Mouse (Mus musculus) telencephalon, adult 2 months (tissue): ENCODE measurements around the gene Sidt2.
A peak's percentile ranks its signal among the peaks of the same experiment; 100 is the strongest.

Source experiments
- DNase-seq: peaks from one replicate; pipeline ENCODE4 v3.0.0-alpha.2; 2011; ENCODE audit warnings: low read depth, low spot score

The Sidt2 gene

DNA sequence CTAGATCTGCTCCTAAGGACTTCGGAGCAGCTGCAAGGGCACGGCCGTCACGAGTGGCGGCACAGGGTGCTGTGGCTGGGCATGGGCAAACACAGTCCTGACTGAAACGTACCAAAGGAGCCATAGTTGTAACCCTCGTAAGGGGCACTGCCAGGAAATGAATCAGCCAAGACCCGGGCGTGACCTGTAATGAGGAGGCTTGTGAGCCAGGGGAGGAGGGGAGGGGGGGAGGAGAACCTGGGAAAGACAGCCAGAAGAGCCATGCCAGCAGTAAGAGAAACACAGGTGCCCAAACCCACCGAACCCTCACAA, 8.2 kb downstream of the Sidt2 start:
- no peak for DNase-seq

DNA sequence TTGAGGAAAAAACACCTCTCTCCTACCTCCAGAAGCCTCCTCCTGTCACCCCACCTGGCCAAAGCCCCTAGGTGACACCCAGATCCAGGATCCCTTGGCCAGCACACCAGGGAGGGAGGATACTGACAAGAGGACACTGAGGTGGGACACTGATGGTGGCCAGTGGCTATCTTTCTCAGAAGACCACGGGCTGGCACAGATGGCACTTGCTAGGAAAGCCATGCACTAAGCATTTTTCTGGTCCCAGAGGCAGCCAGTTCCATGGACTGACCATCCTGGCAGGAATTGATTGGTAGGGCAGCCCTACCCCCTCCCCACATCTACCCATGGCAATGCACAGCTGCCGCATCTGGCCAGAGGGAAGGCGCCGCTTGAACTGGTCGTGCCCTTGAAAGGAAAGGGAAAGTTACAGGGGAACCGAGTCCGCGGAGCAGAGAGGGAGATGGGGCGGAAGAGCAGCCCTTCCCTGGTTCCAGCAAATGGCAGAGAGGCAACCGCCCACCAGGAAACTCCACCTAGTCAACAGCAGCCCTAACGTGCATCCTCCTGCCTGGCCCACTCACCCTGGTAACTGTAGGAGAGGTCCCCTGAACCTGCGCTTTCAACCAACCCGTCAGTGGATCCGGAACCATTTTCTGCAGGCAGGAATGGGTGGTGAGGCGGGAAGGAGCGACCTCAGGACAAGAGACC, 8.7 kb downstream of the Sidt2 start:
- no peak for DNase-seq

DNA sequence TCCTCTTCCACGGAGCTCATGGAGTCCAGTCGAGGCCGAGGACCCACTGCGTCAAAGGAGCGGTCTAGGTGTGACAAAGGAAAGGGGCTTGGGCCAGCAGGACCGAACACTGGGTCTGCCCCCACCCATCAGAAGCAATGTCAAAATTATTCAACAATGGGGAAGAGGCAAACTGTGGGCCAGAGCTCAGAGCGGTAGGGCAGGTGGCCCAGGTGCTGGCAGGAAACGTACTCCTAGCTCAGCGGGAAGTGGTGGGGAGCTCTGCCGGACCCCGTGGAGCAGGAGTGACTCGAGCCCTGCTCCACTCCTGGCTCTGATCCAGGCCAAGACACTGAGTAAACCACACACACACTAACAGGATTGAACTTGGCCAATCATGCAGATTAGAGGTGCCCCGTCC, 9.3 kb downstream of the Sidt2 start:
- no peak for DNase-seq

DNA sequence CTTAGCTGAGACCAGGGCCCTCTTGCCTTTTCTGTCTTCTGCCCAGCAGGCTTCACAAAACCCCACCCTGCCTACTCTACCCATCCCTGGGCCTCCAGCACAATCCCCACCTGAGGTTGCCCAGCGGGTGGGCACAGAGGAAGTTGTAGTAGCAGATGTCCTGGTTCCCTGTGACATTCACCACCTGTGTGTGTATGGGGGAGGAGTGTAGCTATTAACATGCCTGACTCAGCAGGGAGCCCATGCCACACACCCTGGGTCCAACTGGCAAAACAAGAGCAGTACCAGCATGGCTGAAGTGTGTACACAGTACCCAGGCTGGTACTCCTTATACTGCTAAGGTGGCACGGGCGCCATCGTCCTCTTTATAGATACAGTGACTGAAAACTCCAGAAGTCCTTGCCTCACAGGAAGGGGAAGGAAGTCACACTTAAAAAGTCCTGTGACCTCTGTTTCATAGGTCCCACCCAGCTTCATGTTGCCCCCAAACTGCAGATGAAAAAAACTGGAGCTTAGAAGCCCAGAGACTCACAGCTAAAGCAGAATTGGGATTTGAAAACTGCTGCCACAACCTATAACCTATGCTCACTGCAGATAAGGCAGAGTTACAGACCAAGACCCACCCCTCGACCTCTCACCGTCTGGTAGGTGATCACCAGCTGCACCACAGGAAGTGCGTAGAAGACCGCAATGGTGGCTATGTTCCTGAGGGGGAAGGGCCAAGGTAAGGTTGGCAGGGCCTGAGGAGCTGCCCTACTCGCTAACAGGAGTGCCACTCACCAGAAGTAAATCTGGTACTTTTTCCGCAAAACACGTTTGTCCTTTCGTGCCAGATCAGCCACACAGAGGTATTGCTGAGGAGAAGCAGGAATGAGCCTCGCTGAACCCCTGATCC, 10.3 kb downstream of the Sidt2 start:
- DNase-seq: no peak

DNA sequence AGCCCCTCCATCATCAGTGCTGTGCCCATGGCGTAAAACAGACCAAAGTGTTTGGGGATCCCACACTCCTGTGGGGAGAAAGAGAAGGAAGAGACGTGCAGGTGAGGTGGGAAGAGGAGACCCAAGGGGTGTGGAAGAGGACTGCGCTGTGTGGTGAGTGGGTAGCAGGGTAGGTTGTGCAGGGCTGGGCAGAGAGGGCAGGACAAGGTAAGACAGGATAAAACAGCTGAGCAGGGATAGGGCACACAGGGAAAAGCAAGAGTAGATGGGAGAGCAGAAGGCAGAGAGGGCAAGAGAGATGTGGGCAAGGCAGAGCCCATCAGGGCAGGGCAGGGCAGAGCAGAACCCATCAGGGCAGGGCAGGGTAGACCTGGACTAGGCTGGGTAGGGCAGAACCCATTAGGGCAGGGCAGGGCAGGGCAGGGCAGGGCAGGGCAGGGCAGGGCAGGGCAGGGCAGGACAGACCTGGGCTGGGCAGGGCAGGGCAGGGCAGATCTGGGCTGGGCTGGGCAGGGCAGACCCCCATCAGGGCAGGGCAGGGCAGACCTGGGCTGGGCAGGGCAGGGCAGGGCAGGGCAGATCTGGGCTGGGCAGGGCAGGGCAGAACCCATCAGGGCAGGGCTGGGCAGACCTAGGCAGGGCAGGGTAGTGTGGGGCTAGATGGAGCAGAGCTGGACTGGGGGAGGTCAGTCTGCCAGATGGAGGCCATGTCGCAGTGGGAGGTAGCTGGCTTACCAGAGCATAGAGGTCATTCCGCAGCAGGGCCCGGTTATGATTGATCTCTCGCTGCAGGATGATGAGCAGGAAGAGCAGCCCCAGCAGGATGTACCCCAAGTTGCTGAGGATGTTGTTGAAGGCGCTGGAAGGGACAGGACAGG, 11.2 kb downstream of the Sidt2 start:
- DNase-seq: no peak

DNA sequence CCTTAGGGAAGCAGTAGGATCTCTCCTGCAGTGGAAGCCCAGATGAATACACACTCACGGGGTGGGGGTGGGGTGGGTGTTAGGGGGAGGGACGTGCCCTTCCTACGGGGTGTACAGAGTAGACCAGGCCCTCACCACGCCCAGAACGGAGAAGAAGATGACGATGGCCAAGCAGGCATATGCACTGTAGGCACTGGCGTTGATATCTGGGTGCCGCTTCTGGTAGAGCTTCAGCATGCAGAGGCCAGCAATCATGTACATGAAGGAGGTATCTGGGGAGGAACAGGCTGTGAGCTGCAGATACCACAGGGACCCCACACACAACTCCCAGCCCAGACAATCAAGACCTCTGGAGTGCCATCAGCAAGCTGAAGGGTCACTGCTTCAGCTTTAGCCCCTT, 12.1 kb downstream of the Sidt2 start:
- DNase-seq: no peak

DNA sequence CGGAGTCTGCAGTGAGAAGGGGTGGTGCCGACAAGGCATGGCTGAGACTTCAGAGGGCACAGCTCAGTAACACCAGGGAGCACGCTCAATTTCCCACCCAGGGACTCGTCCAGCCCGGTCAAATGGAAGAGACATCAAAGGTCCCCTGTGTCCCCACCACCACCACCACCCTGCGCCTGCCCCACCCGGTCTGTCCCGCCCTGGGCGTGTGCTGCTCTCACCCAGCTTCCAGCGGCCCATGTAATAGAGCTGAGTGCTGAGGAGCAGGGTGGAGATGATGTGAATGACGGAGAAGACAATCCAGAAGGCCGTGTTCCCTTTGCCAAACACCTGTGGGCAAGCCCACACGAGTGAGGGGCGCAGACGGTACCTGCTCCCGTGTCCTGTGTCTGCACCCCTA, 12.6 kb downstream of the Sidt2 start:
- DNase-seq: no peak

DNA sequence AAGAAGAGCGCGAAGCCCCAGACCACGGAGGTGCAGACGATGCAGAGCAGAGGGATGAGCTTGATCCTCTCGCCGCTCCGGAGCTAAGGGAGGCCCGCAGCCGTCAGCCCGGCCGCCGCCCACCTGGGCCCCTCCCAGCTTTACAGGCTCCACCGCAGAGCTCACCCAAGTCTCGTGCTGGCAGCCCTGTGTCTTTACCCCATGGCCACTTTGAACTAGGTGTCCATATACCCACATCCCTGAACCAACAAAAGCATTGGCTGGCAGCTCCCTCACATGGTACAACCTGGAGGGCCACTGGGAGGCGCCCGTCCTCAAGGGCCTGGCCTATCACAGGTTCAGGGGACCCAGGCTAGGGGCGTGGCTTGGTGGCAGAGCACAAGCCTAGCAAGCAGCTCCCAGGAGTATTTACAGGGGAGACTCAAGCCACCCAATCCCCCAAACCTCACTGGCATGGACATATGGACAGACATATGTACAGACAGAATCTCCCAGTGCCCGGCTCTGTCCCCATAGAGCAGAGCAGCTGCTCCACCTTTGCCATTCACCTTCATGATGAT, 13.6 kb downstream of the Sidt2 start:
- no peak for DNase-seq

DNA sequence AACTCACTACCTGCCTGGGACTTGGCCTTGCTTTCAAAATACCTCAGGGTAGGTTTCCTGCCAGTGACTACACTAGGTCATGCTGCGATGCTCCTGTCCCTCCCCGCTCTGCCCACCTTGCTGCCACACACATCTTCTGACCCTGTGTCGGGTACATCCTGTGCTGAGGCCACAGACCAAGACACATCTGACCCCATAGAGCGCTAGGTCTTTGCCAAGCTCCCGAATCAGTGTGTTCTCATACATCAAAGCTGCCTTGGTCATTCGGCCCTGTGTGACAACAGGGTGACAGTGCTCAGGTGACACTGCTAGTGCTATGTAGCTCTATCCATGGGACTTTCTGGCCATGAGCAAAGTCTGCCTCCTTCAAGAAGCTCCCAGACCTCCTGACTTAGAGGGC, 15.3 kb downstream of the Sidt2 start:
- no peak for DNase-seq

DNA sequence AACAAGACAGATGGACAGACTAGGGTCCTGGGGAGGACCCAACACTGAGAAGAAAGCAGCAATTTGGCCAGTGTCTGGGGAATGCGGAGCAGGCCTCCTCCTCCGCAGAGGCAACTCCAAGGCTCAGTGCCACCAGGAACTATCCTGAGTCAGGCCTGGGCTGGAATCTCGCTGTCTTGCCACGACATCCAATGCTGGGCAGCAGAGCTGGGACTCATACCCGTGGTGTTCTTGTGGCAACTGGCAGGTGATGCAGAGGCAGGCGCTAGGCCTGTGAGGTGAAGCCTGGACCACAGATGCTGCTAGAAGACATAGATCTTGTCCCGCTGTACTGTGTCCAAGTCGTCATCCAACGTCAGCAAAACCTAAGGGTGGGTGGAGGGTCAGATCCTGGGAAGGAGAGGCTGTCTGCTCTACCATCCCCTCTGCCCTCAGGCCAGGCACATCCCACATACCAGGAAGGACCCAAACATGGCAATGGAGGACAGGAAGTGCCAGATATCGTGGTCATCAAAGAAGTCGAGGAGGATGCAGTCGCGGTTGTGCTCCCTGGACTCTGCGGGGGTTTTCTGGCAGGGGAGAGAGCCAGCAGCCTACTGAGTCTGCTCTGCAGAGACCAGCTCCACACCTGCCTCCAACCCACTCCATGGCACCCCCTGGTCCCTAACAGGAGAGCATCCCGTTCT, 16.0 kb downstream of the Sidt2 start:
- no peak for DNase-seq

DNA sequence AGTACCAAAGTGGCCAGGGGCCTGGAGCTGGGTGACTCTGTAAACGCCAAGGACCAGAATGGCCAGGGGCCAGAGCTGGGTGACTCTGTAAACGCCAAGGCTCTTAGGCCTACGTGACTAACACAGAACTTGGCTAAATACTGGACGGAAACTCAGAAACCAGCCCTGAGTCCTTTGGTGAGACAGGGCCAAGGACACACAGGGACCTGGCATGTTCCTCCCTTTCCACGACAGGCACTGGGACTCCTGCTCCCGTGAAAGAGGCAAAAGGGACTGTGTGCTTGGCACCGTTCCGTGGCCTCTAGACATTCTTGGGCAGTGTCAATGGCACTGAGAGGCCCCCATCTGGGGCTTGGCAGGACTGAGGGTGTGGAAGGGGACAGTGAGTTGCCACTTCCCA, 17.0 kb downstream of the Sidt2 start:
- DNase-seq: no peak

DNA sequence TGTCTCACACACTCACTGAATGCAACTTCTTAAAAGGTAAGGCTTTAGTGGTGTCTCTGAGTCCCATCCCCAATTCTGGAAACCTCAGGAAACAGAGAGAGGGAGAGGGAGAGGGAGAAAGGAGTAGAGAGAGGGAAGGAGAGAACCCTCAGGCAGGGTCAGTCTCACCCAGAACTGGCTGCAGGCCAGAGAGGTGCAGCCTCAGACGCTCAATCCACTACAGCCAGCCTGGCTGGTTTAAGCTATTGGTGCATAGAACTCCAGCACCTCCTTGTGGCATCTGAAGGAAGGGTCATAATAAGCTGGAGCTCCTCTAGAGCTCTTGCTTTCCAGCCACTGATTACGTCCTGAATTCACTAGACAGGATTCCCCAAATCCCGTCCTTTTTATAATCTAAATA, 18.2 kb downstream of the Sidt2 start:
- DNase-seq: no peak

DNA sequence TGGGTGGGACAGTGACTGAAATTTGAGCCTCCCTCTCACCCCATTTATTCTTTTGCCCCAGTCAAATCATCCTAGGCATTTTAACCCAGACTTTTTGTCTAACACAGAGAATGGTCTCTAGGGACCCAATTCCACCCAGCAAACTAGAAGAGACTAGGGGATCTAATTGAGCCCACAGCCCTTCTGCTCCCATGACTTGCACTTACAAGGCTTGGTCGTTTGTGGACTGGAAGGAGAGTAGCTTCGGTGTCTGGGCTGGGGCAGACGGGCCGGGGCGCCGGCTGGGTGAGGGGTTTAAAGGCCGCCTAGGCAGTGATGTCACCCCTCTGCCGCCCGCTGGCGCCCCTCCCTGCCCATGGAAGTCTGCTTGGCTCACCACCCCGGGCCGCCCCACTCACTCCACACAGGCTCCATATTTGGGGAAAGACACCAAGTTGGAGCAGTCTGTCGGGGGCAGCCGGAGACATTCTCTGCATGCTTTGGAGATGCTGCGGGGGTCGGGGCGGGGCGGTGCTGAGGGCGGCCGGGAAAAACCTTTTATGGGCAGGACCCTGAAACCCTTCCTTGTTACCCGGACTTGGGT, 19.3 kb downstream of the Sidt2 start, which contains the start of gene Tagln:
Gene Tagln, minus strand, starts transcription at position 431 of the 583 bp plus-strand sequence.
- no peak for DNase-seq

DNA sequence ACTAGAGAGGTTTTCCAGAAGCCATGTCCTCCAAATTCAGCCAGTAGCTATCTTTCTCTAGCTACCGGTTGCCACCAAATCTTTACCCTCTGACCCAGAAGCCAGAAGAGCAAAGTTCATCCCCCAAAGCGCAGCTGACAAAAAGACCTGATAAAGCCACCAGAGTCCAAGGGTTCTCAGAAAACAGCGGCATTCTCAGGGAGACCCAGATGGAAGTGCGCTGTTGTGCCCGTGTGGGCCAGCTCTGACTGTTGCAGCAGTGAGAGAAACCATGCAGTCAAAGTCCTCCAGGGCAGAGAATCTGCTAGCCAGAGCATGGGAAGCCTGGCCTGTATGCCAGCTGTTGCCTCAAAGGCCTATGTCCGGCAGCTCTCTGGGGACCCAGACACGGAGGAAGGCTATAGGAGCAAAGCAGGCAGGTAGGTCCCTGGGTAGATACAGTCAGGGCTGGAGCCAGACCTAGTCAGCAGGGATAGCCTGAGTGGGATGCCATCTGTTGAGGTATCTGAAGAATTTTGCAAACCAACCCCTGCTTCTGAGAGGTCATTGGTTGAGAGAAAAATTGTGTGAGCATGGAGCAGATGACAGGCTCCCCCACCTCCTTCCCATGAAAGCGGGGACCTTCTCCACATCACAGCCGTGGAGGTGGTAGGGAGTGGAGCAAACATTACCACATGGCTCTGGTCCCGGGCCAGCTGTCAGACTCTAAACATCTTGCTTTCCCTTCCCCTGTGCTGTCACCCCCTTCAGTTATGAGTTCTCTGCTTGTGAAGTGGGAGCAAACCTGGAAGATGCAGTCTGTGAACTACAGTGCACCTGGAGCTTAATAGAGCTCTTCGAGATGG, 22.3 kb downstream of the Sidt2 start:
- DNase-seq: peak; percentile 22

DNA sequence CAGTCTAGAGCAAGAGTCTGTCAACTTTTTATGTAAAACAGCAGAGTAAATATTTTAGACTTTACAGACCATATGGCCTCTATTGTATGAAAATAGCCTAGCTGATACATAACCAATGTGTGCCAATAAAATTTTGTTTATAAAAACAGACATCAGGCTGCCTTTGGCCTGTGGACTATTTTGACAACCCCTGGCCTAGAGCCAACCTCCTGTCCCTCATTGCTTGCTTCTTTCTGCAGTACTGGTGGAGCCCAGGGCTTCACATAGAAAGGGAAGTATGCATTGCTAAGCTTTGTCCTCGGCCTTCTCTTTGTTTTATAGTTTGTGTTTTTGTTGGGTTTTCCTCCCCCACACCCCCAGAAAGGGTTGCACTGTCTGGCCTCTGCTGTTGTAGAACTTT, 23.1 kb downstream of the Sidt2 start:
- no peak for DNase-seq

DNA sequence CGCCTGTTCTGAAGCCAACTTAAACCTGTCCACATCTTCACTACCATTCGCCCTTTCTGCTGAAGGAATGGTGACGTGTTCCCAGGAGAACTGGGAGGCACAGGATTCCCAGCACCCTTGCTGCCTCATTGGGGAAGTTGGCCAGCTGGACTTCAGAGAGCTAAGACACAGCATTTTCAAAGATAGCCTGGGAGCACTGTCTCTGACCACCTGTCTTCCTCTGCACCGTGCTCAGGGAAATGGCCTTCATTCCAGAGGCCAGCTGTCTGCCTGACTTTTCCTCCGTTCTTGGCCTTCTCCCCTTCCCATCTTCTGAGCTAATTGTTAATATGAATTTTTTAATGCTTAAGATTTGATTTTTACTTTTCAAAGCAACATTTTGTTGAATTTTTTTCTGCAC, 25.8 kb downstream of the Sidt2 start:
- no peak for DNase-seq

DNA sequence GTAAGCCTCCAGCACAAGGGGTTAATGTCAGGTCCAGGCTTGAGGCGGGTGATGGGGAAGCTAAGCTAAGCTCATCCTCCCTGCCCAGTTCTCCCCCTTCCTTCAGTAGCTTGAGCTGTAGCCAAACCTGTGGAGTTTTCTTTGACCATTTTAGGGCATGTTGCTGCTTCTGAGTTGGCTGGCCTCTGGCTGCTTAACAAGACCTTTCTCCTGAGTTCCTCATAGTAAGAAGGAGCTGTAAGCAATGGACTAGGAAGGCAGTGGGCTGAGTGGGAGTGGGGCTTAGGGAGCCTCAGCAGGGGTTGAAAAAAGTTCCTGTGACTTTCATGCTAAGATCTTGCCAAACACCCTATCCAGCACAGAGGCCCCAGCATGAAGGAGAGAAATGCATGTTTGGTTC, 35.2 kb downstream of the Sidt2 start:
- DNase-seq: no peak

DNA sequence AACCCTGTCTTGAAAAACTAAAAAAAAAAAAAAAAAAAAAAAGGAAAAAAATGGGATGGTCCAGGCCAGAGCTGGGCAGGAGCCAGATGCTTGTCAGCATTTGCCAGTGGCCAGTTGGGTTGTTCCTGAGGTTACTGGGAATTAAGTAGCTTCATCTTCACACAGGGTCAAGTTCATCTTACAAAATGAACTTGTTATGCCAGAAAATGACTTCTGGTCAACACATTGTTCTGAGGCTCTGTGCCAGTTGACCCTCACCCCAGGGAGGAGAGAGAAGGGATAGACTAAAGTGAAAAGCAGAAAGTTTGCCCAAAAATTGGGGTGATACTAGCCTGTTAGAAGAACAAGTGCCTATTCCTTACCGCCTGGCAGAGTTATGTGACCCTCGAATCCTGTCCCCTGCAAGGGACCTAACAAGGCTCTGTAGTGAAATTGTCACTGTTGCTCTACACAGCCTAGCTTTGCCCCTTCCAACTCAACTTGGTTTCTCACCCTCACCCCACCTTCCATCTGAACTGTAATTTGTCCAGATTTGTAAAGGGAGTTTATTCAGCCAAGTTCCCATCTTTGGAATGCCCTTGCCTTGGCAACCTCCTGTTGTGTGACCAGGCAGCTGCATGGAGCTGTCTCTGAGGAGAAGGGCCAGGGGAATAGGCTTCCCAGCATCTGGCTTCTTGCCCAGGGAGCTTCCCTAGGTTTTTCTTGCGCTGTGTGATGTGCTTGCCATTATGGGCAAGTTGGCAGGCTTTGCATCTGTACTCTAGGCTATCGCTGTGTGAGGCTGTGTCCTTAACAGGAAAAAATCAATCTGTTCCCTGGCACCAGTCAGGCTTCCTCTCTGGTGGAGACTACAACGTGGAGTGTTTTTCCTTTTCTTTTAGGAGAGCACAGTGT, 37.8 kb downstream of the Sidt2 start:
- DNase-seq: peak; percentile 36

DNA sequence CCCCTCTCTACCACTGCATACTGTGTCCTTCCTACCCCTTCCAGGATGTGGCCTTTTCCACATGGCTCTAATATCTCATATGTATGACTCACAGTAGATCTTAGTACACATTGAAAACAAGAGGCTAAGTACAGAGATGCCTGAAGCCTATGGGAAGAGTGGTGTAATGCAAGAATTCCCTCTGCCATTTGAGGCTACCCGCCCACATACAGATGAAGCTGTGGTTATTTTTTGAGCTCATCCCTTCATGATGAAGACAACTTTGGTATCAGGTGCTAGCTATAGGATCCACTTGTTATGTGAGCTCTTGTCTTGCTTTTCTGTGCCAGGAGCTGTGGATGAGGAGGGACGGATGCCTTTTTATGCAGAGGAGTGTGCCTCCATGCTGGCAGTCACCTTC, 39.4 kb downstream of the Sidt2 start:
- peak; percentile 52 for DNase-seq
